Mouse (Mus musculus) heart, embryonic 11.5 days (tissue): ENCODE measurements around the gene Eddm3b. TPM values are rescaled to one million over a fixed set of nuclear protein-coding genes. Genes with fewer than 3 reads are reported as not detected.
"Not testable (repeated sequence)": the region's sequence is repeated elsewhere in the genome, so short reads cannot be mapped to it uniquely, and the experiment has no call there.

ENCODE experiments used
- ATAC-seq: fragments of 200-750 bp; cut with Nextera tagmentation; replicated peaks from 2 replicates; pipeline ENCODE4 v1.8.0; 2017; ENCODE audit warnings: moderate library complexity; ENCODE audit not compliant: insufficient number of reproducible peaks, low FRiP score, low TSS enrichment
- H3K27ac ChIP-seq: fragments of 300-500 bp; sonication (generic); 2 replicates; pipeline ENCODE4 v1.5.1; 2014; ENCODE audit warnings: mild to moderate bottlenecking, low read depth, low read length
- H3K27me3 ChIP-seq: fragments of 300-500 bp; sonication (generic); 2 replicates; pipeline ENCODE4 v1.6.1; 2014; ENCODE audit warnings: mild to moderate bottlenecking, low read length, mixed read lengths; ENCODE audit not compliant: control insufficient read depth, insufficient read depth
- H3K36me3 ChIP-seq: fragments of 300-500 bp; sonication (generic); 2 replicates; pipeline ENCODE4 v1.6.1; 2014; ENCODE audit warnings: mild to moderate bottlenecking, low read length, moderate library complexity, mixed read lengths; ENCODE audit not compliant: control insufficient read depth, insufficient read depth
- H3K4me1 ChIP-seq: fragments of 300-500 bp; sonication (generic); 2 replicates; pipeline ENCODE4 v1.6.1; 2014; ENCODE audit warnings: low read length; ENCODE audit not compliant: control insufficient read depth, insufficient read depth
- H3K4me2 ChIP-seq: fragments of 300-500 bp; sonication (generic); 2 replicates; pipeline ENCODE4 v1.6.1; 2014; ENCODE audit warnings: mild to moderate bottlenecking, moderate library complexity
- H3K4me3 ChIP-seq: fragments of 300-500 bp; sonication (generic); 2 replicates; pipeline ENCODE4 v1.5.1; 2014; ENCODE audit warnings: low read depth, low read length
- H3K9ac ChIP-seq: fragments of 300-500 bp; sonication (generic); 2 replicates; pipeline ENCODE4 v1.6.1; 2014; ENCODE audit warnings: mild to moderate bottlenecking, low read depth, low read length, moderate library complexity
- H3K9me3 ChIP-seq: fragments of 300-500 bp; sonication (generic); replicated peaks from 2 replicates; pipeline ENCODE4 v1.6.1; 2016; ENCODE audit warnings: low read length; ENCODE audit not compliant: control insufficient read depth
- WGBS: fragments of 180-500 bp; shearing (Covaris S2); extraction: QIAGEN DNeasy Blood & Tissue Kit; methylation state at CpG from one replicate; pipeline ENCODE4 v1.1.7; 2014; ENCODE audit not compliant: insufficient replicate concordance; 5-methylcytosine and 5-hydroxymethylcytosine counted together
- polyA plus RNA-seq: library from polyadenylated mRNA; unstranded; fragments of >200 nt; fragmentation: Nextera tagmentation; extraction: Ambion mirVana; gene quantifications from 2 replicates; pipeline ENCODE4 v1.2.1, GENCODE M21; 2014

The Eddm3b gene
- polyA plus RNA-seq, 1 experiment from 2014 or later: not detected

DNA sequence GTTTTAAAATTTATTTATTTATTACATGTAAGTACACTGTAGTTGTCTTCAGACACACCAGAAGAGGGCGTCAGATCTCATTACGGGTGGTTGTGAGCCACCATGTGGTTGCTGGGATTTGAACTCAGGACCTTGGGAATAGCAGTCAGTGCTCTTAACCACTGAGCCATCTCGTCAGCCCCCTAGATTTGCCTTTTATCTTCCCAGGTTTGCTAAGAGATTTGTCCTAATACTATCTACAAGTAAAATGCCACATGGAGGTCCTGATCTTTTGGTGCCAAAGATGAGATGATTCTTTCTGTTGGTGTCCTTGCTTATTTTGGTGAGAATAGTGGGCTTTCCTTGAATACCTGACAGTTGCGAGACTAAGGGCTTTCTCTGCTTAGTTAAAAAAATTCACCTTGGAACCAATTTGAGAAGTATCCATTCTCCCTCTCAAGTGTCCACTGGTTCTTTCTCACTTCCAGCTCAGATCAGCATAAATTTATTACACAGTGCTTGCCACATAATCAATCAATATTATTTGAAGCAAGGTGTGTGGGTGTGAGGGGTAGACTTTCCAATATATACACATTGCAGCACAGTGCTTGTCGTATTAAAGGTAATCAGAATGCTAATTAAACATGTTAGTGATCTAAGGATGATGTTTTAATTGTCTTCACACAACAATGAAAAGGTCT lies 42.0 kb downstream of the Eddm3b start:
- no peak overlapping the region for H3K4me3 ChIP-seq
- no peak overlapping the region for H3K4me2 ChIP-seq
- no peak overlapping the region for H3K9ac ChIP-seq
- H3K27ac ChIP-seq: no peak overlapping the region
- 80% methylated on average over 5 of the region's 5 CpGs for whole genome bisulfite sequencing
- no peaks in the 10 kb centered on the region for H3K36me3 ChIP-seq
- no peaks in the 10 kb centered on the region for H3K4me1 ChIP-seq
- H3K9me3 ChIP-seq: no peaks in the 10 kb centered on the region
- no peak for ATAC-seq
- H3K27me3 ChIP-seq: no peaks in the 10 kb centered on the region

DNA sequence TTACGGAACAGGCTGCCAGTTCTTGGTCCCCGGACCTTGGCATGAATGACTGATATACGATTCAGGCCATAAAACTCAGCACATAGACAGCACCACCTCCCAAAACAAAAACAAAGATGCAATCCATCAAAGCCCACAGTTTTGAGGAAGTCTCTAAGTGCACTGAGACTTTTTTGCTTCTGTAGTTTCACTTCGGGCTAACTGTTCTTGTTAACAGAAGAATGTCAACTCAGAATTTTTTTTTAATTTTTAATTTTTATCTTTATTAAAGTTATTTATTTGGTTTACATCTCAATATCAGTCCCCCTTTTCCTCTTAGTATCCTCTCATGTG lies 42.5 kb downstream of the Eddm3b start:
- Histone ChIP-seq H3K27ac (no peak overlapping the region), H3K4me2 (no peak overlapping the region), H3K4me1 (no peaks in the 10 kb centered on the region), H3K4me3 (no peak overlapping the region), H3K9me3 (no peaks in the 10 kb centered on the region), H3K9ac (no peak overlapping the region), H3K36me3 (no peaks in the 10 kb centered on the region), H3K27me3 (no peaks in the 10 kb centered on the region)
- no peak for ATAC-seq
- WGBS: 81% methylated on average over 4 of the region's 4 CpGs

DNA sequence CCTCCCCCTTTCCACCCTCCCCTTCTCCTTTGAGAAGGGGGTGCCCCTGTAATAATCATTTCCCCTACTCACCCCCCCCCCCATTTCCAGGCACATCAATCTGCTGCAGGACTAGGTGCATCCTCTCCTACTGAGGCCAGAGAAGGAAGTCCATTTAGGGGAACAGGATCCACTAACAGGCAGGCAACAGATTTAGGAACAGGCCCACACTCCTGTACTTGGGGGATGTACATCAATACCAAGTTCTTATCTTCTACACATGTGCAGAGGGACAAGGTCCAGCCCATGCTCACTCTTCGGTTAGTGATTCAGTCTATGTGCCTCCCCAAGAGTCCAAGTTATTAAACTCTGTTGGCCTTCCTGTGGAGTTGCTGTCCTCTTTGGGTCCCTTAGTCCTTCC lies 42.8 kb downstream of the Eddm3b start:
- Histone ChIP-seq H3K4me1 (no peaks in the 10 kb centered on the region), H3K27me3 (no peaks in the 10 kb centered on the region), H3K4me2 (no peak overlapping the region), H3K9ac (no peak overlapping the region), H3K27ac (no peak overlapping the region), H3K9me3 (no peaks in the 10 kb centered on the region), H3K4me3 (no peak overlapping the region), H3K36me3 (no peaks in the 10 kb centered on the region)
- 89% methylated on average over 1 of the region's 1 CpGs for WGBS
- no peak for ATAC-seq

DNA sequence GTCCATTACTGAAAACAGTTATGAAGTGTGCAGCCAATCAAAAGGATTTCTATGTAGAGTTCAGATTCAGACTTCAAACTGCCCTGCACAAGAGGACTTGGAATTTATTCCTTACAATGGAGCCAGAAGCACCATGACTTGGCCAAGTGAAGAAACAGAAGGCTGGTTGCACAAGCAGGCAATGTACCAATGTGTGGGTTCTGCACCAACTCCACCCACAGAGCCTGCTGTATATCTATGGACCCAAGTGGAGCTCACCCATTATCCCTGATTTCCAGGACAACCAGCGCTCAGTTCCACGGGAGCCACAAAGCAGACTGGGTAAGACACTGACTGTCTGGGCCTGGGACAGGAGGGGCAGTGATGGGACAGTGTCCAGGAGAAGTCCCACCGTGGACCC lies 47.8 kb downstream of the Eddm3b start, which contains the start of gene Rnase2b:
Rnase2b (plus strand) TSS at position 285 of the 400 bp plus-strand sequence.
- not testable (repeated sequence) for ATAC-seq, H3K9ac ChIP-seq, H3K9me3 ChIP-seq

DNA sequence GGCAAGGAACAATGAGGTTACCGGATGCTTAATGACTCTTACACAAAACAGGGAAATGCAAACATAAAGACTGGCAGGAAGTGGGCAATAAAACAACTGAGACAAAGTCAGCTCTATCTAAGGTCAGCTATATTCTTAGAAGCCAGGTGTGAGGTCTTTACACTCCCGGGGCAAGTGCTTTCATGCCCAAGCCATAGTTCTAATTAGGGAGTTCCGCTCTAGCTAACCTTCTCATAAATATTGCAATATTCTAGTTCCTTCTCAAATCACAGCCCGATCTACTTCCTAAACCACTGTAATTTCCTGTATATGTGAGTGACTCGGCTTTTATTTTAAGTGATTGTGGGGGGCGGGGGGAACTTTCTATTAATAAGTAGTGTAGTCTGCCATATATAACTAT lies 49.1 kb downstream of the Eddm3b start:
- H3K9me3 ChIP-seq, H3K27me3 ChIP-seq, H3K9ac ChIP-seq, H3K36me3 ChIP-seq, H3K4me2 ChIP-seq, H3K4me3 ChIP-seq, H3K4me1 ChIP-seq, ATAC-seq, H3K27ac ChIP-seq: not testable (repeated sequence)
- 88% methylated on average over 6 of the region's 6 CpGs for WGBS

More for the DNA sequence above, 47.8 kb downstream of the Eddm3b start, which contains the start of gene Rnase2b:
- 76% methylated on average over 3 of the region's 3 CpGs for WGBS
- not testable (repeated sequence) for H3K27me3 ChIP-seq, H3K27ac ChIP-seq, H3K4me3 ChIP-seq, H3K4me1 ChIP-seq, H3K4me2 ChIP-seq, H3K36me3 ChIP-seq

DNA sequence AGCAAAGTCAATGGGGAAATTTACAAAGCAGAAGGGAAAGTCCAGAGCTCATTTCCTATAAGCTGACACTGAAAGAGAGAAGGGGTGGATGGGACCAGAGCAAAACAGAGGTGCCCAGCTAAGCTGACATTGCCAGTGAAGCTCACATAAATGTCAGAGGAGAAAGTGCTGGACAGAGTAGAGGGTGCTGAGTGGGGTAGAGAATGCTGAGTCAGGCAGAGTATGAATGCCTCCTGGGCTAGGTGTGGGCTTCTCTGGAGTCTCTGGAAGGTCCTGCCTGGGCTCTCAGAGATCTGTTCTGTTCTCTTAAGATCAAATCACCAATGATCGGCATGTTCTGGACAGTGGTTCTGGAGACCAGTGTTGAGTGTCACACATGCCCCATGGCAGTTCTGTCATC lies 51.2 kb downstream of the Eddm3b start:
- Histone ChIP-seq H3K4me1 (no peaks in the 10 kb centered on the region), H3K4me2 (no peak overlapping the region), H3K9me3 (no peaks in the 10 kb centered on the region; the same call in 1 of the 2 replicates), H3K27me3 (no peaks in the 10 kb centered on the region), H3K4me3 (no peak overlapping the region), H3K9ac (no peak overlapping the region), H3K27ac (no peak overlapping the region), H3K36me3 (no peaks in the 10 kb centered on the region)
- 95% methylated on average over 1 of the region's 1 CpGs for WGBS
- ATAC-seq: no peak

DNA sequence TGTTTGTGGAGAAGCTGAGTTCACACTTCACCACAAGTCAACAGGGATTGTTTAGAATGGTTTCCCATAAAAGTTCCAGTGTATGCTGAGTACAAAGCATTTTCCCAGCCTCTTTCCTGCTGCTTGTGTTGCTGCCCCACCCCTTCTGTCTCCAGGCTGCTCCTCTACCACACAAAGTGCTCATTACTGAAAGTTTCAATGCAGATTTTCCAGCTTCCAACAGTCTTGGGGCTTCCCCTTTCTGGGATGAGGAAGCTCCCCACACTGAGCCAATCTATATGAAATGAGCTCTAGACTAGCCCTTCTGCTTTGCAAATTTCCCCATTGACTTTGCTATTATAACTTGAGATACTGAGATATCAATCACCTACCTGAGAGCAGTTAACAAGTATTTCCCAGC lies 51.8 kb downstream of the Eddm3b start:
- Histone ChIP-seq H3K4me1 (no peaks in the 10 kb centered on the region), H3K27ac (no peak overlapping the region), H3K4me2 (no peak overlapping the region), H3K9me3 (no peaks in the 10 kb centered on the region; the same call in 1 of the 2 replicates), H3K27me3 (no peaks in the 10 kb centered on the region), H3K4me3 (no peak overlapping the region), H3K9ac (no peak overlapping the region), H3K36me3 (no peaks in the 10 kb centered on the region)
- ATAC-seq: no peak

Other genes with a start within 250 kb of the Eddm3b start
- 4.4 and 6.5 TPM in 2 replicates for gene Tep1, start 243.9 kb upstream of the Eddm3b start, polyA plus RNA-seq
- gene Klhl33, start 216.9 kb upstream of the Eddm3b start, polyA plus RNA-seq: 0.11 TPM in 1 of 2 replicates, not detected in the other
- gene Osgep, start 189.5 kb upstream of the Eddm3b start, polyA plus RNA-seq: 124 and 136 TPM in 2 replicates
- 177 and 188 TPM in 2 replicates for gene Apex1, start 189.5 kb upstream of the Eddm3b start, polyA plus RNA-seq
- gene Pip4p1, start 183.6 kb upstream of the Eddm3b start, polyA plus RNA-seq: 30.3 and 33.6 TPM in 2 replicates
- 46.6 and 49.6 TPM in 2 replicates for gene Pnp, start 183.3 kb upstream of the Eddm3b start, polyA plus RNA-seq
- gene Gm49342, start 169.9 kb upstream of the Eddm3b start, polyA plus RNA-seq: not detected in 2 replicates
- 0.47 and 0.61 TPM in 2 replicates for gene Pnp2, start 158.4 kb upstream of the Eddm3b start, polyA plus RNA-seq
- 0.23 and 0.24 TPM in 2 replicates for gene Rnase10, start 106.7 kb upstream of the Eddm3b start, polyA plus RNA-seq
- gene Rnase9, start 72.6 kb upstream of the Eddm3b start, polyA plus RNA-seq: not detected in 2 replicates
- not detected in 2 replicates for gene Rnase11, start 64.3 kb upstream of the Eddm3b start, polyA plus RNA-seq
- 0.46 TPM in 1 of 2 replicates, not detected in the other for gene Rnase12, start 56.8 kb upstream of the Eddm3b start, polyA plus RNA-seq
- not detected in 2 replicates for gene Olfr750, start 40.0 kb upstream of the Eddm3b start, polyA plus RNA-seq
- 11.5 and 12.6 TPM in 2 replicates for gene Rnase4, start 23.3 kb upstream of the Eddm3b start, polyA plus RNA-seq
- gene Ang, start 23.3 kb upstream of the Eddm3b start, polyA plus RNA-seq: 2.1 and 2.8 TPM in 2 replicates
- gene Rnase6, start 9.5 kb downstream of the Eddm3b start, polyA plus RNA-seq: not detected in 2 replicates
- gene Rnase1, start 32.4 kb downstream of the Eddm3b start, polyA plus RNA-seq: not detected in 2 replicates
- not detected in 2 replicates for gene Rnase2b, start 47.8 kb downstream of the Eddm3b start, polyA plus RNA-seq
- gene Ang2, start 84.7 kb downstream of the Eddm3b start, polyA plus RNA-seq: not detected in 2 replicates
- not detected in 2 replicates for gene Ear14, start 89.0 kb downstream of the Eddm3b start, polyA plus RNA-seq
- not detected in 2 replicates for gene Rnase2a, start 141.7 kb downstream of the Eddm3b start, polyA plus RNA-seq
- gene Gm7247, start 247.3 kb downstream of the Eddm3b start, polyA plus RNA-seq: not detected in 2 replicates